Mouse (Mus musculus): Measurements from ENCODE around the gene Dab1. TPM values are rescaled to one million over a fixed set of nuclear protein-coding genes. Genes with fewer than 3 reads are reported as not detected.
A peak's percentile ranks its signal among the peaks of the same experiment; 100 is the strongest.

Gene Dab1
- polyA plus RNA-seq, 1 experiment from 2014 or later = 77.5 TPM

DNA sequence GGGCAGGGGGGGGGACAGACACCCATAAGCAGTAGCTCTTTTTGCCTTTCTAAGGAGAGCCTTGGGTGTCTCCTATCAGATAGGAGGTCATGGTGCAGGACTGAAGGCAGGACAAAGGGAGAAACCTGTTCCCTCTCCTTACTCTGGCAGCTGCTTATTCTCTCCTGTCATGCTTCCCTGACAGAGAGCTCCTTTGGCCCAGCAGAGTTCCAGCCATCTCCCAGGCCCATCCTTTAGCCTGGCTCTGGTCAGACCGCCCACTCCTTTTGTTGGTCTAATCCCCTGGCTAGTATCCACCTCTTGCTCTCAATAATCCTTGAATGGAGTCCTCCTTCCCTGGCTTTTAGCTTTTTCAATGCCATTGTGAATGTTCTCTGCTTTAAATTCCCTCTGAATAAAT is 878.1 kb downstream of the Dab1 start:
- H3K9me3 ChIP-seq (ENCODE audit: control insufficient read depth, low read length) = no peaks in the 10 kb centered on the region
- H3K9ac ChIP-seq (ENCODE audit: low read depth, low read length) = no peak overlapping the region
- no peak overlapping the region for H3K4me2 ChIP-seq (ENCODE audit: low read length)
- H3K27me3 ChIP-seq (replicated peaks; ENCODE audit: control insufficient read depth, insufficient read depth, low read length) = no peaks in the 10 kb centered on the region
- no peaks in the 10 kb centered on the region for H3K36me3 ChIP-seq (ENCODE audit: control insufficient read depth, insufficient read depth, low read length)
- ATAC-seq = peak; percentile 49; the same call in 1 of the 2 replicates
- WGBS = 45% methylated on average over 1 of the region's 1 CpGs
- no peak overlapping the region for H3K4me3 ChIP-seq (ENCODE audit: low read length)
- H3K27ac ChIP-seq (ENCODE audit: low read depth, low read length) = no peak overlapping the region
- no peaks in the 10 kb centered on the region for H3K4me1 ChIP-seq (ENCODE audit: control insufficient read depth, insufficient read depth, low read depth, low read length)

DNA sequence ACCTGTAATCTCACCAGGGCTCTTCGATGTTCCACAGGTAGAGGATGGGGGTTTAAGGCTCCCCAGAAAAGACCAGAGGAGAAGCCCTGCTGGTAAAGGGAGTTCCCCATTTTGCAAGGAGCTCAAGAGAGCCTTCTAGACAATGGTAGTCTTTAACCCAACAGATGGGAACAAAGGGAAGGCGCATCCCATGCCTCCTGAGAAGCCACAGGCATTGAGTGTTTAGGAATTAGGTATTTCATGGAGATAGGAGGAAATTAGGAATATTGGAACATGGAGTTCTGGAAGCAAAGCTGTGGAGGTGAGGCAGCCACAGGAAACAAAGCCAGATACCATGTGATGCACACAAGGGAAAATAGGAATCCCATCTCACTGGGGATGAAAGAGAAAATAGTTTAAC is 881.0 kb downstream of the Dab1 start:
- no peaks in the 10 kb centered on the region for H3K36me3 ChIP-seq (ENCODE audit: control insufficient read depth, insufficient read depth, low read length)
- 82% methylated on average over 2 of the region's 2 CpGs for WGBS
- no peak for ATAC-seq

DNA sequence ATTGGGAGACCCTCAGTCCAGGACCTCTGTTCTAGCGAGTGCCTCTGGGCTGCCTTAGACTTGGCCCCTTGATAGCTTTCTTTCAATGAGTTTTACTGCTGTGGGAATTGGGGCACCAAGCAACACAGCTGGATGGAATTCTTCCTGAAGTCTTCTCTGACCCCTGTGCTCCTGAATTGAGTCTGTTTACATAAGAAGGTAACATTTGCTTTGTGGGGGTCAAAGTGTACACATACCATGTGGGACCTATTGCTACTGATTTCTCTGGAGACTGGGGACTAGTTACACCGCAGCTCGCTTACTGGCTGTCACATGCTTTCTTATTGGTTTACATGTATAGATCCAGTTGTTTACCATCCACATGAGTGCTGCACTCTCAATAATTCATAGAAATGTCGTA is 881.5 kb downstream of the Dab1 start:
- Histone ChIP-seq H3K4me1 (ENCODE audit: control insufficient read depth, insufficient read depth, low read depth, low read length) (no peaks in the 10 kb centered on the region), H3K9me3 (ENCODE audit: control insufficient read depth, low read length) (no peaks in the 10 kb centered on the region), H3K36me3 (ENCODE audit: control insufficient read depth, insufficient read depth, low read length) (no peaks in the 10 kb centered on the region), H3K4me2 (ENCODE audit: low read length) (no peak overlapping the region), H3K4me3 (ENCODE audit: low read length) (no peak overlapping the region), H3K27me3 (replicated peaks; ENCODE audit: control insufficient read depth, insufficient read depth, low read length) (no peaks in the 10 kb centered on the region), H3K27ac (ENCODE audit: low read depth, low read length) (no peak overlapping the region), H3K9ac (ENCODE audit: low read depth, low read length) (no peak overlapping the region)
- WGBS = 67% methylated on average over 4 of the region's 4 CpGs
- no peak for ATAC-seq

More for the DNA sequence above, 881.0 kb downstream of the Dab1 start:
- no peak overlapping the region for H3K9ac ChIP-seq (ENCODE audit: low read depth, low read length)
- no peaks in the 10 kb centered on the region for H3K4me1 ChIP-seq (ENCODE audit: control insufficient read depth, insufficient read depth, low read depth, low read length)
- H3K9me3 ChIP-seq (ENCODE audit: control insufficient read depth, low read length) = no peaks in the 10 kb centered on the region
- H3K4me2 ChIP-seq (ENCODE audit: low read length) = no peak overlapping the region
- no peak overlapping the region for H3K4me3 ChIP-seq (ENCODE audit: low read length)
- no peaks in the 10 kb centered on the region for H3K27me3 ChIP-seq (replicated peaks; ENCODE audit: control insufficient read depth, insufficient read depth, low read length)
- H3K27ac ChIP-seq (ENCODE audit: low read depth, low read length) = no peak overlapping the region

DNA sequence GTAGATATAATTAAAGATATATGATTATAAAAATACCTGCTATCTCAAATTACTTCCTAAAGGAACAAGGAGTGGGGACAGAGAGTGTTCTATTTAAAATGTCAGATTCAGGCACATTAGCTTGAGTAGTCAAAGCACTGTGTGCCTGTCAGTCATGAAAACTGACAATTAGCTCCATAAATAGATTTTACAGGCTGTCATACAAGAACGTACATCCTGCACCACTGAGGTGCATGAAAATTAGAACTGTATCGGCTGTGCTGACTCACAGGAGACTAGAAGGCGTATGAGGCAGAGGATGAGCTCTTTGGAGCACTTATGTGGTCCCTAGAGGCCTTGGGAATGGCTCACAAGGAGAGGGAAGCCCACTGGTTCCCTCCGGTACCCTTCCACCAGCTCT is 882.1 kb downstream of the Dab1 start:
- no peak overlapping the region for H3K27ac ChIP-seq (ENCODE audit: low read depth, low read length)
- H3K9me3 ChIP-seq (ENCODE audit: control insufficient read depth, low read length) = no peaks in the 10 kb centered on the region
- 67% methylated on average over 4 of the region's 4 CpGs for WGBS
- H3K4me2 ChIP-seq (ENCODE audit: low read length) = no peak overlapping the region
- H3K4me1 ChIP-seq (ENCODE audit: control insufficient read depth, insufficient read depth, low read depth, low read length) = no peaks in the 10 kb centered on the region
- H3K4me3 ChIP-seq (ENCODE audit: low read length) = no peak overlapping the region
- H3K36me3 ChIP-seq (ENCODE audit: control insufficient read depth, insufficient read depth, low read length) = no peaks in the 10 kb centered on the region
- H3K9ac ChIP-seq (ENCODE audit: low read depth, low read length) = no peak overlapping the region
- no peaks in the 10 kb centered on the region for H3K27me3 ChIP-seq (replicated peaks; ENCODE audit: control insufficient read depth, insufficient read depth, low read length)
- ATAC-seq = no peak

DNA sequence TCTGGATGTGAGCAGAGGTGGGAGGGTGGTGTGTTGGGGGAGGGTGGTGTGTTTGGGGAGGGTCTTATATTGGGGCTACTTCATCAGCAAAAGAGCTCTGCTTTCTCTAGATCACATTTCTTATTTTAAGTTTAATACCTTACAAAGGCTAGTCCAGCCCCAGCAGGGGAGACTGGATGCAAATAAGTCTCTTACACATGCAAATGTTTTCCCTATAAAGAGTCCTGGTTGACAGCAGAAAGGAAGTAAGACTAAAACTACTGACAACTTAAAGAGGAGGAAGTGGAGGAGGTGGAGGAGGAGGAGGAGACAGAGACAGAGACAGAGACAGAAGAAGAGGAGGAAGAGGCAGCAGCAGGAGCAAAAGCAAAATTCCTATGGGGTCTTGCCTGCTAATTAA is 885.8 kb downstream of the Dab1 start:
- H3K9ac ChIP-seq (ENCODE audit: low read depth, low read length) = no peak overlapping the region
- ATAC-seq = no peak
- H3K36me3 ChIP-seq (ENCODE audit: control insufficient read depth, insufficient read depth, low read length) = no peaks in the 10 kb centered on the region
- no peaks in the 10 kb centered on the region for H3K27me3 ChIP-seq (replicated peaks; ENCODE audit: control insufficient read depth, insufficient read depth, low read length)
- H3K27ac ChIP-seq (ENCODE audit: low read depth, low read length) = no peak overlapping the region
- no peaks in the 10 kb centered on the region for H3K9me3 ChIP-seq (ENCODE audit: control insufficient read depth, low read length)
- no peaks in the 10 kb centered on the region for H3K4me1 ChIP-seq (ENCODE audit: control insufficient read depth, insufficient read depth, low read depth, low read length)
- no peak overlapping the region for H3K4me3 ChIP-seq (ENCODE audit: low read length)
- no peak overlapping the region for H3K4me2 ChIP-seq (ENCODE audit: low read length)

DNA sequence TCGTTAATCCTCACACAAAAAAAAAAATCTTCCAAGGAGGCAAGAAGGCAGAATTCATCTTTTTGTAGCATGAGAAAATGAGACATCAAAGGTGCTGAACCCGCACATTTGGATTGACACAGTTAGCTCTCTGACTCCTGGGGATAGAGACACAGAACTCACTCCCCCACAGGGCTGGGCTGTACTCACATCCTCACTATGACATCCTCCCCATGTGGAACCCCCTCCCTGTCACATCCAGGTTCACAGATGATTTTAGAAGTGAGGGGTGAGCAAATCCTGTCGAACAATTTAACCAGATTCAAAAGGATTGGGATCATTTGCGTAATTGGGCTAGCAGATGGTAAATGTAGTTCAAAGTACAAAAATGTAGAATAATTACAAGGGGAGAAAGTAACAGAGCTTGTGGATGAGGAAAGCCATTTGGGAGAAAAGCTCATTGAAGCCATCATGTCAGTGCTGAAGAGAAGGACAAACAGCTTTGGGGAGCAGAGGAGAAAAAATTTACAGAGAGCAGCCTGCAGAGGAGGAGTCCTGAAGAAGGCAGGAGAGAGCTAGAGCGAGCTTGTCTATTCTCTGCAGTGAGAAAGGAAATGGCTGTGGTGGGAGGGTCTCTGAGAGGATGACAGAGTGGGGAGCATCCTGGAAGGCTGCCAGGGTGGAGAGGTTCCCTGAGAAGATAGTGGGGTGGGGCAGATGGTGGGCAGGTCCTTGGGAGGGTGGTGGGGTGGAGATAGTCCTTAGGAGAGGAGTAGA is 890.2 kb downstream of the Dab1 start:
- no peaks in the 10 kb centered on the region for H3K9me3 ChIP-seq (ENCODE audit: control insufficient read depth, low read length)
- H3K4me2 ChIP-seq (ENCODE audit: low read length) = no peak overlapping the region
- peaks cover 6% of the 10 kb centered on the region; the same call in 1 of the 2 replicates for H3K4me1 ChIP-seq (ENCODE audit: control insufficient read depth, insufficient read depth, low read depth, low read length)
- no peak overlapping the region for H3K4me3 ChIP-seq (ENCODE audit: low read length)
- ATAC-seq = no peak
- no peak overlapping the region for H3K9ac ChIP-seq (ENCODE audit: low read depth, low read length)
- H3K36me3 ChIP-seq (ENCODE audit: control insufficient read depth, insufficient read depth, low read length) = no peaks in the 10 kb centered on the region
- no peak overlapping the region; the same call in 1 of the 2 replicates for H3K27ac ChIP-seq (ENCODE audit: low read depth, low read length)
- 57% methylated on average over 5 of the region's 5 CpGs for WGBS
- H3K27me3 ChIP-seq (replicated peaks; ENCODE audit: control insufficient read depth, insufficient read depth, low read length) = no peaks in the 10 kb centered on the region

DNA sequence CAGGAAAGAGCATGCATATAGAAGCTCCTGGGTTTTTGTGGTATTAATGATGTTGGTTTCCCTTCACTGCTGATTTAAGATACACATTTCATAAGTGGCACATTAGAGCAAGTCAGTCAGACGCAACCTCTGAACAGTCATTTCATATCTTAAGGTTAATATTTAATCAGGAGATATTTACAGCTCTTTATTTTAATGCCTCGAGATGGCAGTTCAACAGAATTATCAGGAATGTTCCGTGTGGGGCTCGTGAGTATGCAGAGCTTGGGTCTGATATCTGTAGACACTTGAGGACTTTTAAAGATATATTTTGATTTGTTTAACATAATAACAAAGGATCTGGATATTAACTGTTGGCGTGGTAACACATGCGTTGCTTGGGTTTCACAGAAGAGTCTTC is 892.7 kb downstream of the Dab1 start:
- Histone ChIP-seq H3K27me3 (replicated peaks; ENCODE audit: control insufficient read depth, insufficient read depth, low read length) (no peaks in the 10 kb centered on the region), H3K27ac (ENCODE audit: low read depth, low read length) (no peak overlapping the region), H3K4me1 (ENCODE audit: control insufficient read depth, insufficient read depth, low read depth, low read length) (peaks cover 8% of the 10 kb centered on the region; the same call in 1 of the 2 replicates), H3K4me2 (ENCODE audit: low read length) (no peak overlapping the region), H3K9me3 (ENCODE audit: control insufficient read depth, low read length) (no peaks in the 10 kb centered on the region), H3K9ac (ENCODE audit: low read depth, low read length) (no peak overlapping the region), H3K4me3 (ENCODE audit: low read length) (no peak overlapping the region), H3K36me3 (ENCODE audit: control insufficient read depth, insufficient read depth, low read length) (no peaks in the 10 kb centered on the region)
- WGBS = 83% methylated on average over 6 of the region's 6 CpGs
- no peak for ATAC-seq

DNA sequence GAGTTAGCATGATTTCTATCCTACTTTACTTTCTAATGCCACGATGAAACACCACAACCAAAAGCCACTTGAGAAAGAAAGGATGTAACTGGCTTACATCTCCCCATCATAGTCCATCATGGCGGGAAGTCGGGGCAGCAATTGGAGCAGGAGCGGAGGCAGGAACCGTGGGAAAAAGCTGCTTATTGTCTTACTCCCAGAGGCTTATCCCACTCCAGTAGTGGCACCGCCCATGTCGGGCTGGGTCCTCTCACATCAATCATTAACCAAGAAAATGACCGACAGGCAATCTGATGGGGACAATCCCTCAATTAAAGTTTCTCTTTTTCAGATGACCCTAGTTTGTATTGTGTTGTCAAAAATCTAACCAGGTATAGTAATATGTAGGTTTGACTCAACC is 893.4 kb downstream of the Dab1 start:
- 86% methylated on average over 8 of the region's 8 CpGs for WGBS
- no peak for ATAC-seq
- Histone ChIP-seq H3K27me3 (replicated peaks; ENCODE audit: control insufficient read depth, insufficient read depth, low read length) (no peaks in the 10 kb centered on the region), H3K27ac (ENCODE audit: low read depth, low read length) (no peak overlapping the region), H3K9me3 (ENCODE audit: control insufficient read depth, low read length) (no peaks in the 10 kb centered on the region), H3K4me2 (ENCODE audit: low read length) (no peak overlapping the region), H3K4me1 (ENCODE audit: control insufficient read depth, insufficient read depth, low read depth, low read length) (peaks cover 8% of the 10 kb centered on the region; the same call in 1 of the 2 replicates), H3K9ac (ENCODE audit: low read depth, low read length) (no peak overlapping the region), H3K36me3 (ENCODE audit: control insufficient read depth, insufficient read depth, low read length) (no peaks in the 10 kb centered on the region), H3K4me3 (ENCODE audit: low read length) (no peak overlapping the region)

DNA sequence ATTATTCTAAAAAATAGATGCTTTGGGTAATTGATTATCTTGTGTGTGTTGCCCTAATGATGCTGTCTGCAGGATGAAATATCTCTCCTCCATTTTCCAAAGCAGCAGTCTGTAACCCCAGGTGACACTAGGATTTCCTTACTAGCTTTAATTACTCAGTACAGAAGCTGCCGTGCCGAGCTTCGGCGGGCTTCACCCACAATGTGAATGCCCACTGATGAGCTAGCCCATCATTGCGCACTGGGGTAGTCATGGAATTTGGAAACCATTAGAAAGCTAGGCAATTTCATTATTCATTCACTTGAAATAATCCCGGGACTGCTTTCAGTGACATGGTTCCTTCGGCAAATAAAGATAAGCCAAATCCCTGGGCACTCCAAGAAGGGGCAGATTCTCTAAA is 894.5 kb downstream of the Dab1 start:
- Histone ChIP-seq H3K4me1 (ENCODE audit: control insufficient read depth, insufficient read depth, low read depth, low read length) (peaks cover 8% of the 10 kb centered on the region; the same call in 1 of the 2 replicates), H3K27me3 (replicated peaks; ENCODE audit: control insufficient read depth, insufficient read depth, low read length) (no peaks in the 10 kb centered on the region), H3K9ac (ENCODE audit: low read depth, low read length) (no peak overlapping the region), H3K9me3 (ENCODE audit: control insufficient read depth, low read length) (no peaks in the 10 kb centered on the region), H3K4me2 (ENCODE audit: low read length) (peak overlapping the region; percentile 29), H3K4me3 (ENCODE audit: low read length) (no peak overlapping the region), H3K36me3 (ENCODE audit: control insufficient read depth, insufficient read depth, low read length) (no peaks in the 10 kb centered on the region), H3K27ac (ENCODE audit: low read depth, low read length) (no peak overlapping the region)
- WGBS = 47% methylated on average over 7 of the region's 7 CpGs
- ATAC-seq = no peak
